Mouse (Mus musculus): ENCODE data around the gene Dbn1. TPM values are rescaled to one million over a fixed set of nuclear protein-coding genes. Genes with fewer than 3 reads are reported as not detected.

Gene Dbn1
- polyA plus RNA-seq, 1 experiment from 2014 or later = 43.0 TPM

- no peak overlapping the region for H3K4me2 ChIP-seq (replicated peaks; ENCODE audit: low read depth, low read length)
- 16% methylated on average over 16 of the region's 18 CpGs for WGBS
Observed at GRCm38 (mm10) chr13:55494883-55495621, 7.1 kb upstream of the Dbn1 start.

GRCm38 (mm10) chr13:55494257-55494656 is 6.3 kb upstream of the Dbn1 start:
- Histone ChIP-seq H3K9ac (replicated peaks; ENCODE audit: low read depth) (no peak overlapping the region), H3K9me3 (ENCODE audit: low read length) (no peaks in the 10 kb centered on the region), H3K27me3 (replicated peaks; ENCODE audit: insufficient read depth, low read length) (peaks cover 12% of the 10 kb centered on the region; the same call in 1 of the 2 replicates), H3K36me3 (ENCODE audit: insufficient read depth, low read length) (0 out of 2 replicates have a peak, but pooled peaks cover 8% of the 10 kb centered on the region), H3K4me2 (replicated peaks; ENCODE audit: low read depth, low read length) (no peak overlapping the region), H3K4me3 (ENCODE audit: low read depth, low read length) (no peak overlapping the region), H3K4me1 (ENCODE audit: insufficient read depth, low read depth, low read length) (peaks cover 2% of the 10 kb centered on the region; the same call in 1 of the 2 replicates), H3K27ac (ENCODE audit: low read length) (no peak overlapping the region)
- ATAC-seq (0 out of 2 replicates have a peak, but pooled peaks have one; percentile 21), DNase-seq (ENCODE audit: low spot score) (no peak)
- WGBS = 12% methylated on average over 2 of the region's 2 CpGs
- TF ChIP-seq EP300 (IDR thresholded peaks at IDR 0.05) (no peak), CTCF (IDR thresholded peaks at IDR 0.05) (peak; percentile 31)

More at GRCm38 (mm10) chr13:55494883-55495621, 7.1 kb upstream of the Dbn1 start:
- H3K36me3 ChIP-seq (ENCODE audit: insufficient read depth, low read length) = 0 out of 2 replicates have a peak, but pooled peaks cover 8% of the 10 kb centered on the region
- DNase-seq (ENCODE audit: low spot score) (peak; percentile 67), ATAC-seq (peak; percentile 65)
- peaks cover 2% of the 10 kb centered on the region; the same call in 1 of the 2 replicates for H3K4me1 ChIP-seq (ENCODE audit: insufficient read depth, low read depth, low read length)
- peaks cover 17% of the 10 kb centered on the region; the same call in 1 of the 2 replicates for H3K27me3 ChIP-seq (replicated peaks; ENCODE audit: insufficient read depth, low read length)
- H3K4me3 ChIP-seq (ENCODE audit: low read depth, low read length) = no peak overlapping the region
- no peak for TF ChIP-seq CTCF (IDR thresholded peaks at IDR 0.05)
- TF ChIP-seq EP300 (IDR thresholded peaks at IDR 0.05) = no peak
- no peaks in the 10 kb centered on the region for H3K9me3 ChIP-seq (ENCODE audit: low read length)
- no peak overlapping the region for H3K27ac ChIP-seq (ENCODE audit: low read length)
- no peak overlapping the region for H3K9ac ChIP-seq (replicated peaks; ENCODE audit: low read depth)

- under 1% methylated on average over 26 of the region's 29 CpGs for WGBS
- peak overlapping the region; percentile 74 for H3K9ac ChIP-seq (replicated peaks; ENCODE audit: low read depth)
- no peaks in the 10 kb centered on the region for H3K9me3 ChIP-seq (ENCODE audit: low read length)
- no peaks in the 10 kb centered on the region for H3K36me3 ChIP-seq (ENCODE audit: insufficient read depth, low read length)
- peak overlapping the region; percentile 92 for H3K4me2 ChIP-seq (replicated peaks; ENCODE audit: low read depth, low read length)
- no peak for TF ChIP-seq EP300 (IDR thresholded peaks at IDR 0.05)
- TF ChIP-seq CTCF (IDR thresholded peaks at IDR 0.05) = no peak
- ATAC-seq (peak; percentile 25), DNase-seq (ENCODE audit: low spot score) (peak; percentile 29)
- H3K4me1 ChIP-seq (ENCODE audit: insufficient read depth, low read depth, low read length) = peaks cover 6% of the 10 kb centered on the region; the same call in 1 of the 2 replicates
- peak overlapping the region; percentile 68 for H3K27ac ChIP-seq (ENCODE audit: low read length)
- peak overlapping the region; percentile 69 for H3K4me3 ChIP-seq (ENCODE audit: low read depth, low read length)
- peaks cover 9% of the 10 kb centered on the region for H3K27me3 ChIP-seq (replicated peaks; ENCODE audit: insufficient read depth, low read length)
Observed at GRCm38 (mm10) chr13:55486916-55487577, 864 bp downstream of the Dbn1 start.

- H3K9ac ChIP-seq (replicated peaks; ENCODE audit: low read depth) = 0 out of 2 replicates have a peak overlapping the region, but pooled peaks have one; percentile 74
- peak overlapping the region; percentile 69; the same call in 1 of the 2 replicates for H3K4me3 ChIP-seq (ENCODE audit: low read depth, low read length)
- peaks cover 9% of the 10 kb centered on the region for H3K27me3 ChIP-seq (replicated peaks; ENCODE audit: insufficient read depth, low read length)
- 48% methylated on average over 14 of the region's 14 CpGs for WGBS
- no peak overlapping the region for H3K27ac ChIP-seq (ENCODE audit: low read length)
- no peak for DNase-seq (ENCODE audit: low spot score)
- no peaks in the 10 kb centered on the region for H3K36me3 ChIP-seq (ENCODE audit: insufficient read depth, low read length)
- peaks cover 6% of the 10 kb centered on the region; the same call in 1 of the 2 replicates for H3K4me1 ChIP-seq (ENCODE audit: insufficient read depth, low read depth, low read length)
- TF ChIP-seq CTCF (IDR thresholded peaks at IDR 0.05) = no peak
- no peak for TF ChIP-seq EP300 (IDR thresholded peaks at IDR 0.05)
- peak overlapping the region; percentile 92 for H3K4me2 ChIP-seq (replicated peaks; ENCODE audit: low read depth, low read length)
- H3K9me3 ChIP-seq (ENCODE audit: low read length) = no peaks in the 10 kb centered on the region
- no peak for ATAC-seq
Observed at GRCm38 (mm10) chr13:55486029-55486794, 1.7 kb downstream of the Dbn1 start.

- H3K4me2 ChIP-seq (replicated peaks; ENCODE audit: low read depth, low read length) = no peak overlapping the region
Observed at GRCm38 (mm10) chr13:55484520-55485088, 3.3 kb downstream of the Dbn1 start.

More at GRCm38 (mm10) chr13:55484520-55485088, 3.3 kb downstream of the Dbn1 start:
- peaks cover 9% of the 10 kb centered on the region for H3K27me3 ChIP-seq (replicated peaks; ENCODE audit: insufficient read depth, low read length)
- WGBS = 68% methylated on average over 6 of the region's 7 CpGs
- TF ChIP-seq CTCF (IDR thresholded peaks at IDR 0.05) (no peak), EP300 (IDR thresholded peaks at IDR 0.05) (no peak)
- H3K4me3 ChIP-seq (ENCODE audit: low read depth, low read length) = no peak overlapping the region
- DNase-seq (ENCODE audit: low spot score) (no peak), ATAC-seq (no peak)
- peaks cover 6% of the 10 kb centered on the region; the same call in 1 of the 2 replicates for H3K4me1 ChIP-seq (ENCODE audit: insufficient read depth, low read depth, low read length)
- no peak overlapping the region for H3K9ac ChIP-seq (replicated peaks; ENCODE audit: low read depth)
- no peaks in the 10 kb centered on the region for H3K9me3 ChIP-seq (ENCODE audit: low read length)
- H3K36me3 ChIP-seq (ENCODE audit: insufficient read depth, low read length) = no peaks in the 10 kb centered on the region
- no peak overlapping the region for H3K27ac ChIP-seq (ENCODE audit: low read length)
